Mouse (Mus musculus) testis, adult 2 months (tissue): ENCODE results near the gene Pde4a.

ENCODE experiments used
- CTCF ChIP-seq: fragments of 200-500 bp; IDR thresholded peaks from 2 replicates; pipeline ENCODE4 v1.5.1; 2012; ENCODE audit warnings: low read depth, mild to moderate bottlenecking, inconsistent platforms, low read length, moderate library complexity; ENCODE audit not compliant: control insufficient read depth, insufficient read depth, insufficient replicate concordance
- POLR2A ChIP-seq: fragments of 200-500 bp; IDR thresholded peaks from 2 replicates; pipeline ENCODE4 v1.6.1; 2012; ENCODE audit warnings: low read depth, mild to moderate bottlenecking, inconsistent platforms, low read length, moderate library complexity; ENCODE audit not compliant: control insufficient read depth

GRCm38 (mm10) chr9:21248326-21248725 lies 82.8 kb downstream of the Pde4a start, which contains the start of gene S1pr5:
- TF ChIP-seq CTCF: no peak
- TF ChIP-seq POLR2A: no peak
